Mouse (Mus musculus) limb, embryonic 11.5 days (tissue): ENCODE measurements around the gene Notch1. TPM values are rescaled to one million over a fixed set of nuclear protein-coding genes. Genes with fewer than 3 reads are reported as not detected.
A peak's percentile ranks its signal among the peaks of the same experiment; 100 is the strongest.

Experiments
- ATAC-seq: fragments of 200-750 bp; cut with Nextera tagmentation; 2 replicates; pipeline ENCODE4 v1.8.0; 2017; ENCODE audit warnings: low read depth; ENCODE audit not compliant: insufficient number of reproducible peaks, low FRiP score, low TSS enrichment
- DNase-seq: peaks from one replicate; pipeline ENCODE4 v3.0.0-alpha.2; 2015; ENCODE audit warnings: low spot score
- H3K27ac ChIP-seq: fragments of 300-500 bp; sonication (generic); replicated peaks from 2 replicates; pipeline ENCODE4 v1.5.1; 2014; ENCODE audit warnings: low read depth, mild to moderate bottlenecking, low read length
- H3K27me3 ChIP-seq: fragments of 300-500 bp; sonication (generic); 2 replicates; pipeline ENCODE4 v1.6.1; 2014; ENCODE audit warnings: mild to moderate bottlenecking, low read length, mixed read lengths; ENCODE audit not compliant: control insufficient read depth, insufficient read depth
- H3K36me3 ChIP-seq: fragments of 300-500 bp; sonication (generic); 2 replicates; pipeline ENCODE4 v1.6.1; 2014; ENCODE audit warnings: mild to moderate bottlenecking, low read length, moderate library complexity, mixed read lengths; ENCODE audit not compliant: control insufficient read depth, insufficient read depth
- H3K4me1 ChIP-seq: fragments of 300-500 bp; sonication (generic); 2 replicates; pipeline ENCODE4 v1.6.1; 2014; ENCODE audit warnings: low read length, mixed read lengths; ENCODE audit not compliant: control insufficient read depth, insufficient read depth
- H3K4me2 ChIP-seq: fragments of 300-500 bp; sonication (generic); 2 replicates; pipeline ENCODE4 v1.6.1; 2014; ENCODE audit warnings: low read depth, mild to moderate bottlenecking, moderate library complexity; ENCODE audit not compliant: severe bottlenecking
- H3K4me3 ChIP-seq: fragments of 300-500 bp; sonication (generic); 2 replicates; pipeline ENCODE4 v1.5.1; 2014; ENCODE audit warnings: low read depth, low read length
- H3K9ac ChIP-seq: fragments of 300-500 bp; sonication (generic); 2 replicates; pipeline ENCODE4 v1.6.1; 2014; ENCODE audit warnings: mild to moderate bottlenecking, low read length
- H3K9me3 ChIP-seq: fragments of 300-500 bp; sonication (generic); 2 replicates; pipeline ENCODE4 v1.6.1; 2016; ENCODE audit warnings: low read length; ENCODE audit not compliant: control insufficient read depth
- WGBS: fragments of 180-500 bp; shearing (Covaris S2); extraction: QIAGEN DNeasy Blood & Tissue Kit; methylation state at CpG from one replicate; pipeline ENCODE4 v1.1.7; 2014; 5-methylcytosine and 5-hydroxymethylcytosine counted together
- polyA plus RNA-seq: library from polyadenylated mRNA; unstranded; fragments of >200 nt; fragmentation: Nextera tagmentation; extraction: Ambion mirVana; gene quantifications from 2 replicates; pipeline ENCODE4 v1.2.1, GENCODE M21; 2014

Notch1 gene
- 14.5 and 15.0 TPM in 2 replicates for polyA plus RNA-seq

GRCm38 (mm10) chr2:26516275-26516674 lies at the start of gene Notch1:
Gene Notch1, minus strand, starts transcription at chr2:26516663.
- ATAC-seq (no peak), DNase-seq (peak; percentile 52)
- Histone ChIP-seq H3K9ac (peak within 1 kb of the TSS; percentile 13; the same call in 1 of the 2 replicates), H3K4me1 (peaks cover 12% of the 10 kb centered on the region), H3K36me3 (no peaks in the 10 kb centered on the region), H3K4me3 (no peak within 1 kb of the TSS), H3K4me2 (no peak within 1 kb of the TSS), H3K9me3 (no peaks in the 10 kb centered on the region), H3K27ac (peak within 1 kb of the TSS; percentile 61; the same call in 1 of the 2 replicates), H3K27me3 (no peaks in the 10 kb centered on the region)
- WGBS = 30% methylated on average over 12 of the region's 12 CpGs

DNA sequence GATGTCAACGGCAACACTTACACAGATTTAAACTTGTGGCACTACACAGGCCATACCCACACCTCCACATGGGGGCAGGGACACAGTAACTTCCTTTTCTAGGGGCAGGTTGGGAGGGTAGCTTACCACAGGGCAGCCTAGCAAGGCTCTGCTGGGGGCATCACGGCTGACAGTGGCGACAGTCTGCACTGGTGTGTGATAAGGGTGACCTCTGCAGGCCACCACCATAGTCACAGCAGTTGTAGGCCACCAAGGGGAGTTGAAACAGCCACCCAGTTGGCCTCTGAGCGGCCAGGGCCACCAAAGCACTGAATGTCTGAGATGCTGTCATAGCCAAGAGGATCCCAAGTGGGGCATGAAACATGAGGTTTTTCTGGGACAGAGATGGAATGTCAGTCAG lies 49.8 kb upstream of the Notch1 start:
- WGBS = 15% methylated on average over 4 of the region's 4 CpGs
- Histone ChIP-seq H3K27me3 (no peaks in the 10 kb centered on the region), H3K9me3 (no peaks in the 10 kb centered on the region), H3K36me3 (no peaks in the 10 kb centered on the region), H3K4me3 (no peak overlapping the region), H3K4me2 (no peak overlapping the region), H3K9ac (no peak overlapping the region), H3K27ac (no peak overlapping the region), H3K4me1 (no peaks in the 10 kb centered on the region)
- ATAC-seq (no peak), DNase-seq (peak; percentile 58)

- Histone ChIP-seq H3K4me3 (no peak overlapping the region), H3K9ac (no peak overlapping the region), H3K27ac (no peak overlapping the region), H3K4me2 (no peak overlapping the region), H3K36me3 (no peaks in the 10 kb centered on the region), H3K9me3 (no peaks in the 10 kb centered on the region), H3K4me1 (0 out of 2 replicates have a peak, but pooled peaks cover 3% of the 10 kb centered on the region), H3K27me3 (no peaks in the 10 kb centered on the region)
- ATAC-seq (0 out of 2 replicates have a peak, but pooled peaks have one; percentile 65), DNase-seq (peak; percentile 59)
- WGBS = 43% methylated on average over 6 of the region's 6 CpGs
Observed at GRCm38 (mm10) chr2:26561351-26562016, 45.0 kb upstream of the Notch1 start.

- H3K4me2 ChIP-seq = no peak overlapping the region
- no peaks in the 10 kb centered on the region for H3K27me3 ChIP-seq
- H3K4me1 ChIP-seq = 0 out of 2 replicates have a peak, but pooled peaks cover 3% of the 10 kb centered on the region
- no peak for ATAC-seq
- H3K4me3 ChIP-seq = no peak overlapping the region
- WGBS = 83% methylated on average over 5 of the region's 5 CpGs
- no peak overlapping the region; the same call in 1 of the 2 replicates for H3K9ac ChIP-seq
- no peak for DNase-seq
- H3K36me3 ChIP-seq = no peaks in the 10 kb centered on the region
- H3K27ac ChIP-seq = no peak overlapping the region
- H3K9me3 ChIP-seq = no peaks in the 10 kb centered on the region
Observed at GRCm38 (mm10) chr2:26560506-26560905, 44.0 kb upstream of the Notch1 start.

DNA sequence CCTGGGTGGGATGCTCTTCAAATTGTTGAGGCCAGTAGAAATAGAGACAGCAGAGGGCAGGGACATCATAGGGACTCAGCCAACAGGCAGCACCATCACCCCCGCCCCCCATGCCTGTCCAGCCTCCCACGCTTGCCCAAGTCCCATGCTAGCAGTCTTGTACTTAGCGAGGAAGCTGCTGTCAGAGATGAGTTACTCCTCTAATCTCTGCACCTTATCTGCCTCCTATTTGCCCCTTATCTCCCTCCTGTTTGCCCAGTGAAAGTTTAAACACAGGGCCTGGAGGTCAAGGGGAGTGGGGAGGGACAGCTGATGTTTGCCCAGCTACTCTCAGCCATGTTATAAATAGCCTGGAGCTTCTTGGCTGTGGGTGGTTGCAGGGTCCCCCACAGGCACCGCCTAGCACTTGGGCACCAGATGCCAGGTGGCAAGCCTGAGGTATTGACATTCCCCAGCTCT lies 40.1 kb upstream of the Notch1 start:
- H3K4me1 ChIP-seq = 0 out of 2 replicates have a peak, but pooled peaks cover 3% of the 10 kb centered on the region
- H3K27ac ChIP-seq = no peak overlapping the region
- H3K9me3 ChIP-seq = no peaks in the 10 kb centered on the region
- no peak for ATAC-seq
- no peak overlapping the region for H3K4me2 ChIP-seq
- DNase-seq = no peak
- no peaks in the 10 kb centered on the region for H3K36me3 ChIP-seq
- H3K27me3 ChIP-seq = no peaks in the 10 kb centered on the region
- H3K4me3 ChIP-seq = no peak overlapping the region
- H3K9ac ChIP-seq = no peak overlapping the region
- WGBS = 38% methylated on average over 4 of the region's 4 CpGs

DNA sequence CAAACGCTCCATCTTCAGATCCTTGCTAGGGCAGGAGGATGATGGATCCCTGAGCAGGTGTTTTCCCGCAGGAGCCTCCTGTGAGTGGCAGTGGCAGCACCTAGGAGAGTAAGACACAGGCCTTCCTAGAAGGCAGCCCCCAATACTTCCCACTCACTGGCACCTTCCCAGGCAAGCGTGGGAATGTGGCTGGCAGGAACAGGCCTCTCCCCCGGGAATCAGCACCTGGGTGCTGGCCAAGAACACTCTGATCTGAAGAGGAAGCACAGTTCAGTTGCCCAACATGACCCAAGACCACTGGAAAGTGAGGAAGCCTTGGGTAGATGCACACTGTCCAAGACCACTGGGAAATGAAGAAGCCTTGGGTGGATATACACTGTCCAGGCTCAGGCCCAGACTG lies 38.6 kb upstream of the Notch1 start:
- H3K27ac ChIP-seq = no peak overlapping the region

GRCm38 (mm10) chr2:26553904-26554303 lies 37.4 kb upstream of the Notch1 start:
- Histone ChIP-seq H3K9me3 (no peaks in the 10 kb centered on the region), H3K4me2 (no peak overlapping the region)
- WGBS = 70% methylated on average over 9 of the region's 9 CpGs

More for the DNA sequence above, 38.6 kb upstream of the Notch1 start:
- Histone ChIP-seq H3K4me1 (no peaks in the 10 kb centered on the region), H3K36me3 (no peaks in the 10 kb centered on the region), H3K9me3 (no peaks in the 10 kb centered on the region), H3K4me3 (no peak overlapping the region), H3K27me3 (no peaks in the 10 kb centered on the region), H3K4me2 (no peak overlapping the region), H3K9ac (no peak overlapping the region)
- WGBS = 84% methylated on average over 4 of the region's 4 CpGs
- ATAC-seq (no peak), DNase-seq (no peak)

GRCm38 (mm10) chr2:26552066-26552465 lies 35.6 kb upstream of the Notch1 start:
- H3K27ac ChIP-seq = no peak overlapping the region
- H3K4me3 ChIP-seq = no peak overlapping the region
- H3K27me3 ChIP-seq = no peaks in the 10 kb centered on the region
- no peaks in the 10 kb centered on the region for H3K9me3 ChIP-seq
- WGBS = 93% methylated on average over 2 of the region's 2 CpGs
- ATAC-seq (no peak), DNase-seq (no peak)
- no peak overlapping the region for H3K4me2 ChIP-seq
- no peak overlapping the region for H3K9ac ChIP-seq
- H3K4me1 ChIP-seq = peaks cover 4% of the 10 kb centered on the region
- no peaks in the 10 kb centered on the region for H3K36me3 ChIP-seq

More at GRCm38 (mm10) chr2:26553904-26554303, 37.4 kb upstream of the Notch1 start:
- no peak overlapping the region for H3K27ac ChIP-seq
- no peak overlapping the region for H3K9ac ChIP-seq
- no peak for DNase-seq
- ATAC-seq = no peak
- no peaks in the 10 kb centered on the region for H3K27me3 ChIP-seq
- H3K36me3 ChIP-seq = no peaks in the 10 kb centered on the region
- H3K4me3 ChIP-seq = no peak overlapping the region
- no peaks in the 10 kb centered on the region for H3K4me1 ChIP-seq
